Mouse (Mus musculus) hindbrain, postnatal 0 days (tissue): ENCODE measurements around the gene Scarb2. TPM values are rescaled to one million over a fixed set of nuclear protein-coding genes. Genes with fewer than 3 reads are reported as not detected.

Source experiments
- ATAC-seq: fragments of 200-750 bp; cut with Nextera tagmentation; 2 replicates; pipeline ENCODE4 v1.8.0; 2017; ENCODE audit warnings: mild to moderate bottlenecking, moderate TSS enrichment, moderate library complexity
- DNase-seq: peaks from one replicate; pipeline ENCODE4 v3.0.0-alpha.2; 2015; ENCODE audit warnings: low spot score
- H3K27ac ChIP-seq: fragments of 300-500 bp; sonication (generic); 2 replicates; pipeline ENCODE4 v1.5.1; 2014; ENCODE audit warnings: mild to moderate bottlenecking
- H3K27me3 ChIP-seq: fragments of 300-500 bp; sonication (generic); 2 replicates; pipeline ENCODE4 v1.6.1; 2014; ENCODE audit warnings: low read length, mixed read lengths; ENCODE audit not compliant: insufficient read depth
- H3K36me3 ChIP-seq: fragments of 300-500 bp; sonication (generic); 2 replicates; pipeline ENCODE4 v1.6.1; 2014; ENCODE audit warnings: low read length, mixed read lengths; ENCODE audit not compliant: insufficient read depth
- H3K4me1 ChIP-seq: fragments of 300-500 bp; sonication (generic); 2 replicates; pipeline ENCODE4 v1.6.1; 2014; ENCODE audit warnings: antibody characterized with exemption, low read length, mixed read lengths; ENCODE audit not compliant: insufficient read depth
- H3K4me2 ChIP-seq: fragments of 300-500 bp; sonication (generic); 2 replicates; pipeline ENCODE4 v1.6.1; 2014; ENCODE audit warnings: low read depth, mild to moderate bottlenecking, low read length, moderate library complexity, mixed read lengths
- H3K4me3 ChIP-seq: fragments of 300-500 bp; sonication (generic); 2 replicates; pipeline ENCODE4 v1.5.1; 2014; ENCODE audit warnings: low read length
- H3K9ac ChIP-seq: fragments of 300-500 bp; sonication (generic); replicated peaks from 2 replicates; pipeline ENCODE4 v1.6.1; 2014; ENCODE audit warnings: mild to moderate bottlenecking, low read length, moderate library complexity, mixed read lengths
- H3K9me3 ChIP-seq: fragments of 300-500 bp; sonication (generic); 2 replicates; pipeline ENCODE4 v1.6.1; 2016; ENCODE audit warnings: low read length, mixed read lengths
- CTCF ChIP-seq: IDR thresholded peaks from 2 replicates; pipeline ENCODE4 v1.5.1; 2016; ENCODE audit warnings: antibody characterized with exemption, control low read depth, low read depth
- WGBS: fragments of 180-500 bp; shearing (Covaris S2); extraction: QIAGEN DNeasy Blood & Tissue Kit; methylation state at CpG from one replicate; pipeline ENCODE4 v1.1.7; 2014; 5-methylcytosine and 5-hydroxymethylcytosine counted together
- polyA plus RNA-seq: library from polyadenylated mRNA; unstranded; fragments of >200 nt; fragmentation: Nextera tagmentation; extraction: Ambion mirVana; gene quantifications from 2 replicates; pipeline ENCODE4 v1.2.1, GENCODE M21; 2015
- total RNA-seq: library from RNA; depleted of rRNA; stranded (reverse); fragments of >200 nt; gene quantifications from 2 replicates; pipeline ENCODE4 v1.2.3, GENCODE M21; 2014

Scarb2 gene
- total and polyA plus RNA-seq, 2 experiments from 2014 or later, result 21.7 to 112 TPM

DNA sequence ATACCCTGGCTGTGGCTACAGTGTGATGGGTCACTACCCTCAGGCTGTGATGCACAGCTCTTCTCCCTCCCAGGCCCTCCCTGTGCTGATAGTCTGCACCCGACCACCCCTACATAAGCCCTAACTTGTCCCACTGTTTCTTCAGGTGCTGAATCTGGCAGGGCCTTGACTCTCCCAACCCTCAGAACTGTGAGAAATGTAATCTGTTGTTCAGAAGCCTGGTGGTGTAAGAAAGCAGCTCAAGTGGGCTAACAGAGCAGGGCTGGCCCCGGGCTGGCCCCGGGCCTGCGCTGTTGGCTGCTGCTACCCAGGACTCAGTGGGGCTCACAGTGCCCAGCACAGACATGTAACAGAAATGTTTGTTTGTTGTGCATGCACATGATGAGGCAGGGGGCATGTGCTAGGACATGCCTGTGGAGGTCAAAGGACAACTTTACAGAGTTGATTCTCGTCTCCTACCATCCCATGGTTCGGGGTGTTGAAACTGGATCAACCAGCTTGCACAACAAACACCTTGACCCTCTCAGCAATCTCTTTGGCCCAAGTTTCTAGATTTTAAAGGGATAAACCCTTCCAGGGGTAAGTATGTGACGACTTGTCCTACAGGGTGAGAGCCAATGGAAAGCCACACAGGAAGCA, 10.7 kb downstream of the Scarb2 start:
- no peak for ATAC-seq
- no peak for DNase-seq
- TF ChIP-seq CTCF, result no peak
- no peaks in the 10 kb centered on the region for H3K27me3 ChIP-seq
- H3K9me3 ChIP-seq, result no peaks in the 10 kb centered on the region
- H3K27ac ChIP-seq, result no peak overlapping the region
- H3K4me2 ChIP-seq, result no peak overlapping the region
- H3K36me3 ChIP-seq, result no peaks in the 10 kb centered on the region
- H3K4me3 ChIP-seq, result no peak overlapping the region
- H3K4me1 ChIP-seq, result peaks cover 10% of the 10 kb centered on the region
- 85% methylated on average over 7 of the region's 7 CpGs for WGBS
- H3K9ac ChIP-seq, result no peak overlapping the region

DNA sequence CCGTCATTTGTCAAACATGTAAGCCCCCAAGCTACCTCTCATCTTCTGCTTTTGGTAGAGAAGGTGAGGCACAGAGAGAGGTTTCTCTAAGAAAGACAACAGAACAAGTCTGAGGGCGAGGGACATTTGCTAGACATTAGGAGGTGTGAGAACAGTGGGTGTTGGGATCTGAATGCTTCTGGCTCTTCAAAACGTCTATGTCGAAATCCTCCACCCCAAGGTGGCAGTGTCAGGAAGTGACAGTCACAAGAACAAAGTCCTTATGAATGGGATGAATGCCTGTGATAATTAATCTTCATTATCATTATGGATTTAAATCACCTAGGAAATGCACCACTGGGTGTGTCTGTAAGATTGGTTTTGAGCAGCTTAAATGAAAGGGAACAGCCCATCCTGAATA, 11.3 kb downstream of the Scarb2 start:
- no peak for DNase-seq
- ATAC-seq, result no peak
- Histone ChIP-seq H3K9ac (no peak overlapping the region), H3K4me1 (peaks cover 10% of the 10 kb centered on the region), H3K36me3 (no peaks in the 10 kb centered on the region), H3K27ac (no peak overlapping the region), H3K4me2 (no peak overlapping the region), H3K9me3 (no peaks in the 10 kb centered on the region), H3K27me3 (no peaks in the 10 kb centered on the region), H3K4me3 (no peak overlapping the region)
- TF ChIP-seq CTCF, result no peak
- 49% methylated on average over 4 of the region's 4 CpGs for WGBS

DNA sequence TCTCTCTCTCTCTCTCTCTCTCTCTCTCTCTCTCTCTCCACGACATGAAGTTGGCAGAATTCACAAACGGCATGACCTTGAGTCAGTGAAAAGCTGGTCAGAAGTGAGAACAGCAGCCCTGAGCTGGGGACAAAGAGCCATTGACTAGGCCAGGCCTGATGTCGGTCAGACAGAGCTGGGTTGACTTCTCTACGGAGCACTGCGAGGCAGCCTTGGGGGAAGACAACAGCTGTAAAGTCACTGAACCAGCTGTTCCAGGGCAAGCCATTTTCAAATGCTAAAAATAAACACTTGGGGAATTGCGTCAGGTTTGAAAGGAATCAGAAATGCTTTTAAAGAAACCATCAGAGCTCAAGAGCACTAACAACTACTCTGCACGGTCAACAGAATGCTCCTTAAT, 13.2 kb downstream of the Scarb2 start:
- 0 out of 2 replicates have a peak, but pooled peaks cover 2% of the 10 kb centered on the region for H3K4me1 ChIP-seq
- no peak overlapping the region for H3K4me2 ChIP-seq
- H3K36me3 ChIP-seq, result no peaks in the 10 kb centered on the region
- no peak overlapping the region for H3K27ac ChIP-seq
- no peak for TF ChIP-seq CTCF
- H3K4me3 ChIP-seq, result no peak overlapping the region
- no peaks in the 10 kb centered on the region for H3K27me3 ChIP-seq
- 50% methylated on average over 7 of the region's 7 CpGs for WGBS
- H3K9ac ChIP-seq, result no peak overlapping the region
- no peaks in the 10 kb centered on the region for H3K9me3 ChIP-seq
- peak; percentile 46 for DNase-seq
- ATAC-seq, result peak; percentile 46; the same call in 1 of the 2 replicates

DNA sequence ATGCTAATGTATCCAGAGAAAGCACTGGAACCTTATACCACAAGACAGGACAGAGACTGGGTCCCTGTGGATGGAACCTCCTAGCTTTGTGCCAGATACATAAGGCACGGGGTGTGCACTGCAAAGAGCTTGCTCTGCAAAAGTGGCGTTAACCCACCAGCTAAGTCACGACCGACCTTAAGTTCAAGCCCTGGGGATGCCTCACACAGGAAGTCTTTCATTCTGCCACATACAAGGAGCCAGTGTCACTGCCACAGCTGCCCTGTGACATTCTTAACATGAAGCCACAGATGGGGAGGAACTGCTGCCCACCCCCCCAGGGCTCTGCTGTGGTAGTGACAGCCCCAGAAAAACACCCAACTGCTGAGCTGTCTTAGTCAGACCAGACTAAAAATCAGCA, 15.9 kb downstream of the Scarb2 start:
- H3K4me2 ChIP-seq, result no peak overlapping the region
- no peak for TF ChIP-seq CTCF
- no peaks in the 10 kb centered on the region for H3K9me3 ChIP-seq
- ATAC-seq (no peak), DNase-seq (no peak)
- 0 out of 2 replicates have a peak, but pooled peaks cover 4% of the 10 kb centered on the region for H3K4me1 ChIP-seq
- no peaks in the 10 kb centered on the region for H3K27me3 ChIP-seq
- WGBS, result 58% methylated on average over 4 of the region's 4 CpGs
- no peak overlapping the region for H3K4me3 ChIP-seq
- no peak overlapping the region; the same call in 1 of the 2 replicates for H3K27ac ChIP-seq
- no peaks in the 10 kb centered on the region for H3K36me3 ChIP-seq
- no peak overlapping the region for H3K9ac ChIP-seq

DNA sequence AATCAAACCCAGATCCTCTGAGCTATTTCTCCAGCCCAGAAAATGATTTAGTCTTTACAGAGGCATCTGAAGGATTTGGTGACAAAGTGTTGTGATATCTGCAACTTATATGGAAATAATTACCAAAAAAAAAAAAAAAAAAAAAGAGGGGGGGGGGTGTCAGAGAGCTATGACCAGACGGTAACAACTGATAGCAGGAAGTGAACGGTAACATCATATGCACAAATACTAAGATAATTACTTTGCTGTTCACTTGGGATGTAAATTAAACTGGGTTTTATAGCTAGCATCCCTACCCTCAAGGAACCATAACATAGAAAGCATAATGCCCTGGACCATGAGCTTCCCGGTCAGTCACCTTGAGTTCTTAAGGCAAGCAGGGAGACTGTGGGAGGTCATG, 16.3 kb downstream of the Scarb2 start:
- Histone ChIP-seq H3K27me3 (no peaks in the 10 kb centered on the region), H3K27ac (no peak overlapping the region), H3K9ac (no peak overlapping the region), H3K4me3 (no peak overlapping the region), H3K36me3 (no peaks in the 10 kb centered on the region), H3K9me3 (no peaks in the 10 kb centered on the region), H3K4me1 (0 out of 2 replicates have a peak, but pooled peaks cover 4% of the 10 kb centered on the region), H3K4me2 (no peak overlapping the region)
- ATAC-seq (no peak), DNase-seq (no peak)
- no peak for TF ChIP-seq CTCF
- WGBS, result 64% methylated on average over 3 of the region's 3 CpGs

DNA sequence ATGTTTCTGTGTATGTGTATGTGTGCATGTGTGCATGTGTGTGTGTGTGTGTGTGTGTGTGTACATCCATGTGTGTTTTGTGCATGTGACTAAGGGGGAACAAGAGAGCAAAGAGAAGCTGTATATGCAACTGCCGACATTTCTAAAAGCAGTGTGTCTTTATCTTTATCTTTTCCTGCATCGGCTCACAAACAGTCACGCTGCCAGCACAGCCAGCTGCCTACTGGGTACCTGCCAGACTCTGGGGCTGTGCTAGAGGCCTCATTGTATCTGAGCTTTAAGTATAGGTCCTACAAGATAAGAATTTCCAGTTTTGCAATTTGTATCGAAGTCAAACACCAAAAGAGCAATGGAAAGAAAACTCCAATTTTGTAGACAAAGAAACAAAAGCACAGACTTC, 17.1 kb downstream of the Scarb2 start:
- no peak overlapping the region for H3K4me3 ChIP-seq
- 40% methylated on average over 4 of the region's 4 CpGs for WGBS
- no peak for DNase-seq
- no peak for TF ChIP-seq CTCF
- H3K9me3 ChIP-seq, result no peaks in the 10 kb centered on the region
- H3K27me3 ChIP-seq, result no peaks in the 10 kb centered on the region
- H3K36me3 ChIP-seq, result no peaks in the 10 kb centered on the region
- no peak overlapping the region for H3K4me2 ChIP-seq
- no peak overlapping the region for H3K9ac ChIP-seq
- no peak overlapping the region for H3K27ac ChIP-seq
- 0 out of 2 replicates have a peak, but pooled peaks cover 4% of the 10 kb centered on the region for H3K4me1 ChIP-seq
- 0 out of 2 replicates have a peak, but pooled peaks have one; percentile 6 for ATAC-seq

DNA sequence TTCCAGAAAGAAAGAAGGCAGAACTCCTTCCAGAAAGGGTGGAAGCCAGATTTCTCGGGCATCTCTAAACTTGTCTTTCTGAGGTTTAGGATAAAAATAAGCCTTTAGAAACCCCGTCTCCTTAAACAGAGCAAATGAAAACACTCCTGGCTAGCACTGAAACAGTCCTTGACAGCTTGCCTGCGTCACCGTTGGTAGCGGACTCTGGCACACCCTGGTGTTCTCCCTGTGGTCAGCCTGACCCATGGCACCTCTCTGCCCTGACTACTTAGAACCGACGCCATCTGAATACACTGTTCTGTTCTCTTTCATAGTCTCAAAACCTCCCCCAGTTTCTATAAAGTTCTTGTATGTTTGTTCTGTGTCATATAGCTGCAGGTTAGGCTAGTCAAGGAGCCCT, 17.7 kb downstream of the Scarb2 start:
- WGBS, result 48% methylated on average over 7 of the region's 7 CpGs
- ATAC-seq (0 out of 2 replicates have a peak, but pooled peaks have one; percentile 16), DNase-seq (no peak)
- H3K9me3 ChIP-seq, result no peaks in the 10 kb centered on the region
- no peak overlapping the region for H3K9ac ChIP-seq
- no peak for TF ChIP-seq CTCF
- H3K36me3 ChIP-seq, result no peaks in the 10 kb centered on the region
- no peak overlapping the region for H3K4me2 ChIP-seq
- peak overlapping the region; percentile 32; the same call in 1 of the 2 replicates for H3K27ac ChIP-seq
- H3K4me3 ChIP-seq, result no peak overlapping the region
- H3K4me1 ChIP-seq, result 0 out of 2 replicates have a peak, but pooled peaks cover 4% of the 10 kb centered on the region
- no peaks in the 10 kb centered on the region for H3K27me3 ChIP-seq
